Mouse (Mus musculus) lung, adult 2 months (tissue): ENCODE measurements around the gene Gpx5. TPM values are rescaled to one million over a fixed set of nuclear protein-coding genes. Genes with fewer than 3 reads are reported as not detected.

Experiments used
- DNase-seq: peaks from one replicate; pipeline ENCODE4 v3.0.0; 2022
- H3K4me1 ChIP-seq: fragments of 200-500 bp; 2 replicates; pipeline ENCODE4 v1.6.1; 2011; ENCODE audit warnings: low read length; ENCODE audit not compliant: control insufficient read depth, insufficient read depth
- H3K4me3 ChIP-seq: fragments of 200-500 bp; replicated peaks from 2 replicates; pipeline ENCODE3; 2011; ENCODE audit warnings: low read depth, mild to moderate bottlenecking, control low read depth, low read length; ENCODE audit errors: extremely low read depth
- CTCF ChIP-seq: fragments of 200-500 bp; IDR thresholded peaks from 2 replicates; pipeline ENCODE4 v1.5.1; 2011; ENCODE audit warnings: mild to moderate bottlenecking, low read length, control low read depth; ENCODE audit not compliant: insufficient read depth
- POLR2A ChIP-seq: fragments of 200-500 bp; IDR thresholded peaks from 2 replicates; pipeline ENCODE4 v1.6.1; 2011; ENCODE audit warnings: low read depth, mild to moderate bottlenecking, control low read depth, low read length, borderline replicate concordance; ENCODE audit errors: extremely low read depth
- WGBS: fragments of 180-500 bp; shearing (Covaris S2); methylation state at CpG from one replicate; pipeline ENCODE4 v1.1.7; 2018; 5-methylcytosine and 5-hydroxymethylcytosine counted together
- polyA plus RNA-seq: library from polyadenylated mRNA; depleted of rRNA; stranded (reverse); fragments of >200 nt; gene quantifications from 2 replicates; pipeline ENCODE4 v1.2.3, GENCODE M21; 2012

The Gpx5 gene
- polyA plus RNA-seq, 1 experiment = not detected

DNA sequence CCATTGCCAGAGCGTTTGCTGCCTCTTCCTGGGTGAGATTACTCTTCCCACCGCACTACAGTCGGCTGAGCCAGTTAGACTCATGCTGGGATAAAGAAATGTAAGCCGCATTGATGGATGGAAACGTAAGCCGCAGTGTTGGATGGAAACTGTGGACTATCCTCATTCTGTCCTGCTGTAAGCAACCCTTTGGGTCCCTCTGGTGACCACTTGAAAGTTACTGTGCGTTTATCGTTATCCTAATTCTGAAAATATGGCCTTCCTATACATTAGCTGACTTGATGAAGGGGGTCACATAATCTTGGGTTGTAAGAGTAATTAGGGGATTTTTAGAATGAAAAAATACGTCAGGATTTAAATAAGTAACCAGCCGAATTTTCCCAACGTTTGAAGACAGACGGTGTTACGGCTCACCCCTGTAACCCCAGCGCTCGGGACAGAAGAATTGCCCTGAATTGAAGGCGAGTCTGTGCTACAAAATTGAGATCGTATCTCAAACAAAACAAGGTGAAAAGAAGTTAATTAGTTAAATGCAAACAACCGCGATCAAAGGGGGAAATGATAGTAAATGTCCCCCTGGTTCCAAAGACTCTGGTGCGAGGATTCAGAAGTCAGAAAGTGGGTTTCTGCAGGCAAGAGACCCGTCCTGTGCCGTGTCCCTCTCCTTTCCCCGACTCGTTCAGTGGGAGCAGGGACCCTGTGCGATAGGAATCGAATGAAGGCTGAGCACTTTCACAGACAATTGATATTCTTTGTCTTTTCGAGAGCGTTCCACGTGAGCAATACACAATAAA, 17.3 kb downstream of the Gpx5 start:
- WGBS = 3% methylated on average over 29 of the region's 29 CpGs
- peaks cover 14% of the 10 kb centered on the region for H3K4me1 ChIP-seq
- peak overlapping the region; percentile 51 for H3K4me3 ChIP-seq
- TF ChIP-seq POLR2A (no peak), CTCF (no peak)
- DNase-seq = peak; percentile 9

- WGBS = 15% methylated on average over 1 of the region's 1 CpGs
- TF ChIP-seq CTCF (no peak), POLR2A (no peak)
- Histone ChIP-seq H3K4me3 (no peak overlapping the region), H3K4me1 (no peaks in the 10 kb centered on the region)
- no peak for DNase-seq
Observed at GRCm38 (mm10) chr13:21268262-21268661, 24.3 kb downstream of the Gpx5 start.

DNA sequence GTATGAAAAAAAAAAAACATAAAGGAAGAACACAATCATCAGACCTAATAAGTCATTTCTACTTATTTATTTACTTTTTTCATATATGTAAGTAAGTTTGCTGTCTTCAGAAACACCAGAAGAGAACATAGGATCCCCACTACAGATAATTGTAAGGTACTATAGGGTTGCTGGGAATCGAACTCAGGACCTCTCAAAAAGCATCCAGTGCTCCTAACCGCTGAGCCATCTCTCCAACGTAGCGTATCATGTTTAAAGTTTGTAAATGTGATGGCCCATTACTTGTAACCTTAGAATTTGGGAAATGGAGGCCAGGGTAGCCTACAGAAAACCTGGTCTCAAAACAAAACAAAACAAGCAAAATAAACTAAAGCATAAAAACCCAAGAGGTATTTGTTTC, 25.0 kb downstream of the Gpx5 start:
- Histone ChIP-seq H3K4me3 (no peak overlapping the region), H3K4me1 (no peaks in the 10 kb centered on the region)
- 50% methylated on average over 4 of the region's 4 CpGs for WGBS
- DNase-seq = no peak
- TF ChIP-seq CTCF = no peak
- TF ChIP-seq POLR2A = no peak

- no peak overlapping the region for H3K4me3 ChIP-seq
- TF ChIP-seq CTCF (no peak), POLR2A (no peak)
- no peaks in the 10 kb centered on the region for H3K4me1 ChIP-seq
- no peak for DNase-seq
- 62% methylated on average over 2 of the region's 2 CpGs for WGBS
Observed at GRCm38 (mm10) chr13:21265736-21266135, 26.8 kb downstream of the Gpx5 start.

- Histone ChIP-seq H3K4me1 (no peaks in the 10 kb centered on the region), H3K4me3 (no peak overlapping the region)
- TF ChIP-seq CTCF = no peak
- TF ChIP-seq POLR2A = no peak
- 8% methylated on average over 11 of the region's 11 CpGs for WGBS
- DNase-seq = no peak
Observed at GRCm38 (mm10) chr13:21264366-21264765, 28.2 kb downstream of the Gpx5 start.

DNA sequence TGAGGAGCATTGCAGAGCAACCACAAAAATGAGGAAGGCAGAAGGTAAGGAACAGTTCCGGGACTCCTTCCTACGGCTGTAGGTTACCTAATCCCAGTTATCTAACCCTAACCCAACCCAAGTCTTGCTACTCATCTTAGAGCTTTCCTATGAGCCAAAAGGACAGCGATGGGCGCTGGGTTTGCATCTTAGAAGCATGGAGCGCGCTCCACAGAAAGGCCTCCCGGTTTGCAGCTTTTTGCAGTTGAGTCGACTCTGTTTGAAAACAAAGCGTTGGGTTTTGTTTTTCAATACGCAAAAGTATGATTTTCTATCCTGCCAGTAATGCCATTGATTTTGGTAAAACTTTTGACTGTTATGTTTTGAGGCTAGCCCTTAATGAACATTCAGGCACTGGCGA, 28.6 kb downstream of the Gpx5 start:
- WGBS = 7% methylated on average over 11 of the region's 11 CpGs
- no peaks in the 10 kb centered on the region; the same call in 1 of the 2 replicates for H3K4me1 ChIP-seq
- TF ChIP-seq POLR2A = no peak
- TF ChIP-seq CTCF = no peak
- H3K4me3 ChIP-seq = no peak overlapping the region
- DNase-seq = no peak

GRCm38 (mm10) chr13:21262787-21263461, 29.6 kb downstream of the Gpx5 start:
- WGBS = 51% methylated on average over 4 of the region's 4 CpGs
- DNase-seq = no peak
- H3K4me3 ChIP-seq = no peak overlapping the region
- no peaks in the 10 kb centered on the region; the same call in 1 of the 2 replicates for H3K4me1 ChIP-seq
- no peak for TF ChIP-seq POLR2A
- no peak for TF ChIP-seq CTCF

DNA sequence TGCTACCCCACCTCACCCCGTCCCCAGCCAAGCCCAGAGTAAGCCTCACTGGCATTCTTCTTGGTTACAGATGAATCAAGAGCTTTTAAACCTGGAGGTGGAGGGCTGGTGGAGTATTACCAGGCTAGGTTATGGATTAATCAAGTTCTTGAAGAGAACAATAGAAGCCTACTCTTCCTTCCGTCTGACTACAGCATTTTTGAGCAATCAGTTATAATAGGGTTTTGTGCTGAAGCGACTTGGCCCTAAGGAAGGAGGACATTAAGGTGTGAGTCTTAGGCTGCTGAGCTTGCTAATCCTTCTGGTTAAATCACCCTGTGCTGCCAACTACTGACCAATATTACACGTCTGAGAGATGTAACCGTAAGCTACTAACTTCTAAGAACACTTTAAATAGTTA, 32.2 kb downstream of the Gpx5 start:
- TF ChIP-seq CTCF (no peak), POLR2A (no peak)
- 35% methylated on average over 5 of the region's 5 CpGs for WGBS
- Histone ChIP-seq H3K4me3 (no peak overlapping the region), H3K4me1 (no peaks in the 10 kb centered on the region; the same call in 1 of the 2 replicates)
- DNase-seq = no peak

DNA sequence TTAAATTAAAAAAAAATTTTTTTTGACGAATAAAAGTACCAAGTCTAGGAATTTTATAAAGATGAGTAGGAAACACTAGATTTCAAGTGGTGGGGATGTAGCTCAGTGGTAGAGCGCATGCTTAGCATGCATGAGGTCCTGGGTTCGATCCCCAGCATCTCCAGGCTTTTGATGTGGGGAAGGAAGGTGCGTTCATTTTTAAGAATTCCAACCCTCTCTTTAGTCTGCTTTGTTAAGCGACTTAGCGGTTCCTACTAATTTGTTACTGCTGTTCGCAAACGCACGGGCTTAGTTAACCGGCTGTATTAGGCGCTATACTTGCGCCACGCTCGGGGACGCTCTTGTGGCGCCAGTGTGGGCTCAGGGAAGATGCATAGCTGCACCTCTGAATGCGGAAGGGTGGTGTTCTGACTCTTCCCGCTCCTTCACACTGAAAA, 32.8 kb downstream of the Gpx5 start:
- 4% methylated on average over 18 of the region's 18 CpGs for WGBS
- TF ChIP-seq POLR2A (no peak), CTCF (no peak)
- H3K4me3 ChIP-seq = no peak overlapping the region
- no peaks in the 10 kb centered on the region; the same call in 1 of the 2 replicates for H3K4me1 ChIP-seq
- no peak for DNase-seq
